Mouse (Mus musculus) neutrophil, adult 59 days (primary cell): ENCODE measurements around the gene Olfr843. TPM values are rescaled to one million over a fixed set of nuclear protein-coding genes. Genes with fewer than 3 reads are reported as not detected.

Experiments
- total RNA-seq, 2 experiments: library from RNA; stranded (reverse); gene quantifications; 1 replicate in 1 of 2; 2 replicates in 1 of 2; pipeline ENCODE4 v1.2.4; 2023

The Olfr843 gene
- not detected for total RNA-seq

GRCm38 (mm10) chr9:19251887-19252286 is at the start of gene Olfr843:
Olfr843 (minus strand) TSS chr9:19251987.

Other genes with a start within 250 kb of the Olfr843 start
- gene Olfr835, start 219.3 kb downstream of the Olfr843 start, total RNA-seq = not detected
- gene Olfr836, start 131.6 kb downstream of the Olfr843 start, total RNA-seq = not detected
- not detected for gene Olfr837, start 115.7 kb downstream of the Olfr843 start, total RNA-seq
- not detected for gene Olfr839-ps1, start 74.7 kb downstream of the Olfr843 start, total RNA-seq
- not detected for gene Olfr844, start 64.4 kb upstream of the Olfr843 start, total RNA-seq
- not detected for gene Olfr845, start 84.5 kb upstream of the Olfr843 start, total RNA-seq
- not detected for gene Olfr846, start 112.0 kb upstream of the Olfr843 start, total RNA-seq
- gene Olfr847, start 126.7 kb upstream of the Olfr843 start, total RNA-seq = not detected
- gene Olfr849, start 188.3 kb upstream of the Olfr843 start, total RNA-seq = not detected
- not detected for gene Olfr850, start 226.3 kb upstream of the Olfr843 start, total RNA-seq
- not detected for gene Olfr851, start 241.3 kb upstream of the Olfr843 start, total RNA-seq